13 mouse cellular contexts compared by ENCODE assay signal in genomic region chrX:140513379-140513778, GRCm38 (mm10). TPM values are rescaled to one million over a fixed set of nuclear protein-coding genes. Genes with fewer than 3 reads are reported as not detected.
A peak's percentile ranks its signal among the peaks of the same experiment; 100 is the strongest.
DNase-seq lines count a peak whose midpoint lies in the region; ATAC-seq and TF ChIP-seq lines count a peak whose summit lies in the region.
"Had no signal": no experiment of that assay in that cellular context is flagged by ENCODE, and none has a peak within 500 bp of the region (broad histone marks: within the 10 kb centered on the region; RNA-seq: fewer than 3 reads in every experiment).

No protein-coding gene starts in this region.

- H3K27ac ChIP-seq in intestine, postnatal 0 days (ENCODE audit: low read depth, low read length): 0 out of 2 replicates have a peak overlapping the region, but pooled peaks have one; percentile 15
- H3K27ac ChIP-seq in intestine, embryonic 15.5 days: no peak overlapping the region
- H3K27ac ChIP-seq in bone marrow macrophage, adult 2 months (ENCODE audit: insufficient read depth, low read depth, low read length): peak overlapping the region; percentile 21
- 0 out of 2 replicates have a peak overlapping the region, but pooled peaks have one; percentile 5 for H3K27ac ChIP-seq in macrophage
- H3K27ac ChIP-seq: forebrain, embryonic 10.5 days had no signal

- ATAC-seq in intestine, postnatal 0 days: no peak; the same call in 1 of the 2 replicates
- ATAC-seq in intestine, embryonic 15.5 days: no peak
- no peak for ATAC-seq in inflammation-experienced regulatory T-cells, adult 6 months
- no peak for ATAC-seq in activated CD4-positive, CD25-positive, alpha-beta regulatory T cell, adult 4 months
- ATAC-seq: hindbrain, embryonic 16.5 days; midbrain, embryonic 16.5 days had no signal

- peak; percentile 24 to 43 for DNase-seq in adrenal gland, postnatal 36 days
- DNase-seq in adrenal gland, postnatal 4 days (ENCODE audit: low spot score in 2 of 2): no peak
- DNase-seq: cerebellum, adult 8-10 months; kidney, adult 8-10 months had no signal

- H3K4me1 ChIP-seq in intestine, postnatal 0 days (replicated peaks; ENCODE audit: control insufficient read depth, insufficient read depth, low read length): no peaks in the 10 kb centered on the region
- no peaks in the 10 kb centered on the region for H3K4me1 ChIP-seq in intestine, embryonic 15.5 days (replicated peaks)
- H3K4me1 ChIP-seq in bone marrow macrophage, adult 2 months (ENCODE audit: control insufficient read depth, insufficient read depth, low read length): peaks cover 50% of the 10 kb centered on the region

- TF ChIP-seq POLR2A in bone marrow macrophage, adult 2 months (IDR thresholded peaks at IDR 0.05; ENCODE audit: borderline replicate concordance, low read depth, low read length): no peak

- 66% methylated on average over 2 of the region's 2 CpGs for WGBS in intestine, postnatal 0 days
- 73% methylated on average over 2 of the region's 2 CpGs for WGBS in intestine, embryonic 15.5 days
- 44% methylated on average over 2 of the region's 2 CpGs for WGBS in macrophage (ENCODE audit: missing documents)

- no peak overlapping the region for H3K4me3 ChIP-seq in intestine, postnatal 0 days (ENCODE audit: low read depth, low read length)
- no peak overlapping the region for H3K4me3 ChIP-seq in intestine, embryonic 15.5 days (replicated peaks)
- no peak overlapping the region for H3K4me3 ChIP-seq in bone marrow macrophage, adult 2 months (ENCODE audit: insufficient read depth, low read length)
- no peak overlapping the region for H3K4me3 ChIP-seq in macrophage (ENCODE audit: inconsistent target)
- H3K4me3 ChIP-seq: forebrain, embryonic 10.5 days had no signal

- H3K36me3 ChIP-seq in intestine, postnatal 0 days (ENCODE audit: control insufficient read depth, insufficient read depth): no peaks in the 10 kb centered on the region
- no peaks in the 10 kb centered on the region for H3K36me3 ChIP-seq in intestine, embryonic 15.5 days
- H3K36me3 ChIP-seq in macrophage (ENCODE audit: inconsistent target): no peaks in the 10 kb centered on the region
- H3K36me3 ChIP-seq: forebrain, embryonic 10.5 days had no signal

- no peaks in the 10 kb centered on the region for H3K9me3 ChIP-seq in intestine, postnatal 0 days (ENCODE audit: control insufficient read depth)
- H3K9me3 ChIP-seq in intestine, embryonic 15.5 days: no peaks in the 10 kb centered on the region
- H3K9me3 ChIP-seq: forebrain, embryonic 10.5 days had no signal

- TF ChIP-seq CTCF in intestine, postnatal 0 days (IDR thresholded peaks at IDR 0.05; ENCODE audit: low read depth): no peak
- TF ChIP-seq CTCF in bone marrow macrophage, adult 2 months (IDR thresholded peaks at IDR 0.05; ENCODE audit: low read depth, low read length): no peak

- H3K27me3 ChIP-seq in intestine, postnatal 0 days (replicated peaks; ENCODE audit: control insufficient read depth, insufficient read depth, low read length): no peaks in the 10 kb centered on the region
- no peaks in the 10 kb centered on the region; the same call in none of the 2 replicates for H3K27me3 ChIP-seq in intestine, embryonic 15.5 days (replicated peaks)

- no peak overlapping the region for H3K9ac ChIP-seq in intestine, postnatal 0 days (ENCODE audit: low read depth, low read length)
- no peak overlapping the region for H3K9ac ChIP-seq in intestine, embryonic 15.5 days

- H3K79me2 ChIP-seq in macrophage (ENCODE audit: inconsistent target): no peaks in the 10 kb centered on the region

- H3K4me2 ChIP-seq in intestine, postnatal 0 days (replicated peaks; ENCODE audit: low read depth): no peak overlapping the region
- no peak overlapping the region for H3K4me2 ChIP-seq in intestine, embryonic 15.5 days (replicated peaks)

RNA-seq across cellular contexts. Expression of gene Prps1, which starts 57.0 kb away (rescaled TPM):
- 10 to 100 TPM; 20.7 to 25.6 TPM for total RNA-seq in adrenal gland, postnatal 36 days (2021)
- 10 to 100 TPM; 24.4 to 24.8 TPM for total RNA-seq in adrenal gland, postnatal 4 days (2021)
- 8.5 TPM in 2 replicates for polyA plus RNA-seq in intestine, postnatal 0 days (2015; fragmentation: Nextera tagmentation; extraction: Ambion mirVana)
- 20.8 and 21.3 TPM in 2 replicates for polyA plus RNA-seq in intestine, embryonic 15.5 days (2015; fragmentation: Nextera tagmentation; extraction: Ambion mirVana)
- 8.4 and 9.8 TPM in 2 replicates for polyA plus RNA-seq in bone marrow macrophage, adult 2 months (2012; ENCODE audit: insufficient read depth, insufficient read length, missing spikeins)
- total RNA-seq in macrophage (2018; cell fraction: chromatin; rRNA removed): 1 to 10 TPM in 11 of 26 experiments, under 1 TPM in 7, not detected in 8; 0.41 to 5.4 (median 1.2) TPM
- 1 to 10 TPM; 3.2 to 6.3 (median 5.4) TPM for total RNA-seq in macrophage (2018; cell fraction: cytosol; rRNA removed)
- 1 to 10 TPM in 21 of 26 experiments, under 1 TPM in 5; 0.58 to 6.1 (median 1.7) TPM for total RNA-seq in macrophage (2018; cell fraction: nucleus; rRNA removed)
- 4.6 to 17.2 TPM (median 6.0 TPM) in 3 replicates for polyA plus RNA-seq in macrophage (2018)
- polyA plus RNA-seq in inflammation-experienced regulatory T-cells, adult 6 months (2017; shearing (Covaris generic)): 10 to 100 TPM; 41.7 to 51.8 (median 41.8) TPM
- polyA plus RNA-seq in activated CD4-positive, CD25-positive, alpha-beta regulatory T cell, adult 4 months (2017; shearing (Covaris generic)): 10 to 100 TPM; 44.7 to 47.8 TPM

Comparison
In these comparisons a context has a peak if more than half of its experiments do, and no peak if none do; other contexts are left out.
1. DNase-seq: peak in adrenal gland, postnatal 36 days (2 of 2); none in adrenal gland, postnatal 4 days (0 of 2).